Mouse (Mus musculus) left cerebral cortex, postnatal 25 days (tissue): ENCODE results near the gene Crtam. TPM values are rescaled to one million over a fixed set of nuclear protein-coding genes. Genes with fewer than 3 reads are reported as not detected.

Experiments
- DNase-seq, 2 experiments: peaks; one replicate each; pipeline ENCODE4 v3.0.0; 2022; ENCODE audit warnings: low spot score in 2 of 2, mixed read lengths in 1 of 2
- intact Hi-C: fragments of 180-260 bp; cut with DNase I; formaldehyde crosslinking; loops from one replicate; pipeline ENCODE4 v1.15.1; 2025
- total RNA-seq, 2 experiments: library from RNA; stranded (reverse); gene quantifications; 2 replicates each; pipeline ENCODE4 v1.2.3; 2021

The Crtam gene
- total RNA-seq, 2 experiments from 2014 or later = not detected

DNA sequence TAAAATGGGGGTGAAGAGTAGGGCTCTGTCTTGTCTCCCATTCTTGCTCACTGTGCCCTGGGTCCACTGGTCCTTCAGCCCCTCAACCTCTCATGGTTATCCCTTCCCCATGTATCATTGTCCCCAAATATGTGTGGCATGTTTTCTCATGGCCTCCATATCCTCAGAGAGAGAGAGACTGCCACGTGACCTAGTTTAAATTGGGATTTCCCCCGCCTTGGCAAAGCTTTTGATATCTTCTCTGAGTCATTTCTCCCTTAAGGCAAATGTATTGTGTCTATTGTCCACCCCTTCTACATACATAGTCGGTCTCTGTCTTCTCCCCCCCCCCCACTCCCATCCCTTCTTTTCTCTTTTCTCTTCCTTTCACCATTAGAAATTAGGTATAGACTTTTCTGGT is 71.1 kb downstream of the Crtam start:
- DNase-seq = peak in 1 of 2 experiments; percentile 24
- intact Hi-C loops = no loop called here

GRCm38 (mm10) chr9:40927351-40927980 is 77.0 kb downstream of the Crtam start:
- intact Hi-C loops = no loop called here
- DNase-seq = no peak

Other genes starting within 250 kb of the Crtam start
- gene Hspa8, start 203.6 kb downstream of the Crtam start, total RNA-seq = 1,000 to 10,000 TPM; 2,412 to 2,535 TPM
- under 1 TPM in 1 of 2 experiments, not detected in 1; 0.16 TPM for gene Bsx, start 130.5 kb downstream of the Crtam start, total RNA-seq
- gene Jhy, start 40.5 kb downstream of the Crtam start, total RNA-seq = under 1 TPM; 0.64 to 0.99 TPM
- 10 to 100 TPM; 23.9 to 26.1 TPM for gene Ubash3b, start 157.1 kb upstream of the Crtam start, total RNA-seq